Mouse (Mus musculus) bone marrow macrophage, adult 2 months (primary cell): ENCODE data around the gene Grap.

Experiments
- CTCF ChIP-seq: IDR thresholded peaks from 2 replicates; pipeline ENCODE4 v1.5.1; 2012; ENCODE audit warnings: low read depth, mild to moderate bottlenecking, low read length, moderate library complexity
- POLR2A ChIP-seq: IDR thresholded peaks from 2 replicates; pipeline ENCODE4 v1.6.1; 2012; ENCODE audit warnings: mild to moderate bottlenecking, low read depth, low read length, borderline replicate concordance

DNA sequence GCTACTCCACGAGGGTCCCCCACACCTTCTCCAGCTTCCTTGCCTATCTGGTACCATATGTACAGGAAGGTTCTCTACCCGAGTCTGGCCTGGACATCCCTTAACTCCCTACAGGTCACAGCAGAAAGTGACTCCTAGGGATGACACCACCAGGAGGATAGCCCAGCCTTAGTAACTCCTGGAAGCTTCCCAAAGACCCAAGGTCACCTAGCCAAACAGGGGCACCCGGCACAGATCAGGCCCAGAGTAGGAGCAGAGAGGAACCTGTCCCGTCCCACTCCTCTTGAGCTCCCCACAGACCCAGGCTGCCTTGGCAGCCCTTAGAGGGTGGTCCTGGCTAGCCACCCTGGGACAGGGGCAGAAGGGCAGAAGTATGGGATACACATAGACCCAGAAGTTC, 12.3 kb downstream of the Grap start:
- TF ChIP-seq POLR2A (no peak), CTCF (no peak)
